Mouse (Mus musculus) adrenal gland, adult 8-10 months (tissue): ENCODE measurements around the gene Olfml1. TPM values are rescaled to one million over a fixed set of nuclear protein-coding genes. Genes with fewer than 3 reads are reported as not detected.

Source experiments
- DNase-seq: peaks from one replicate; pipeline ENCODE4 v3.0.0; 2022
- total RNA-seq, 4 experiments: library from RNA; stranded (reverse); gene quantifications; 2 replicates each; pipeline ENCODE4 v1.2.4; 2022

The Olfml1 gene
- total RNA-seq: 10 to 100 TPM in 2 of 4 experiments, 1 to 10 TPM in 2; 8.9 to 15.2 (median 10.5) TPM

DNA sequence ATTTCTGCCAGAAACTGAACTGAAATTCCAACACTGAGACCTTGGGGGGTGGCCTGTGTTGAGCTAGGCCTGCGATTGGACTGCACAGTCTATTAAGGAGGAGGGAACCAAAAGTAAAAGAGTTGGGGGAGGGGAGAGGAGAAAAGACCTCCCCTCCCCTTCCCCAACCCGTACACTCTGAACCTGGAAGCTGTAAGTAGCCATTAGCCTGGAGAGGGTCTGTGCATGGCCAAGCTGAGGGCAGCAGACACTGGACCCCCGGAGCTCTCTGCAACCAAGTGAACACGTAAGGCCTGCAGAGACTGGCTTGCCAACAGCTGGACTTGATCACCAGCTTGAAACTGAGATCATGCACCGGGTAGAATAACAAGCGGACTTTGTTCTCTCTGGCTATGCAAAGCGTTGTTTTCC, at the start of gene Olfml1:
Gene Olfml1, plus strand, starts transcription at position 186 of the 411 bp plus-strand sequence.
- DNase-seq: no peak

DNA sequence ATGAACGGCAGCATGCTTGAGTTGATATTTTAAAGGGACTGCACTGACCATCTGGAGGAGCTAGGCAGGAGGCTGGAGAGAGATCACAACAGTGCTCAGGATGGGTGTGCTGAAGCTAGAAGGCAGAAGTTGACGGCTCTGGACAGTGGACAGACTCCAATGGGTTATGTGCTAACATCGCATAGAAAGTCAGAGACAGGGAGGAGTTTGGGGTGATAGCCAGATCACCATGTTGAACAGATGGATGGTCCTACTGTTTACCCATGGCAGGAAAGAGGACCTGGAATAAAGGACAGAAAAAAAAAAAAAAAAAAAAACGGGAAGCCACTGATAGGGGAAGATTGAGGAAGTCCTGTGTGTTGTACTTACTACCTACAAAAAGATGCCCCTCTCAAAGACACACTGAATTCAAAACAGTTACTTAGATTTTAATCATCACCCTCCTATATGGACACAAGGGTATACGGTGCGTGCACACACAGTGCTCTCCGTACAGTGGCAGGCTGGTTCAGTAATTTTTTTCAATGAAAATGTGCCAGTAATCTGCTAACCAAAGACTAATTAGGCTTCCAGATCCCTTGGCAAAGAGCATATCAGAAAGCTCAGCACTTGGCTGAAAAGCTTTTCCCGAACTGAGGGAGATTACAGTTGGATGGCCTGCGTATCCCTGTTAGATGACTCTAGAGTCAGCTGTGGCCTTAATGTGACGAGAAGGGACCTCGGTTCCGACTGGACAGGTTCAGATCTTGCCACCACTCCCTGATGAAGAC, 47.8 kb upstream of the Olfml1 start:
- DNase-seq: no peak

DNA sequence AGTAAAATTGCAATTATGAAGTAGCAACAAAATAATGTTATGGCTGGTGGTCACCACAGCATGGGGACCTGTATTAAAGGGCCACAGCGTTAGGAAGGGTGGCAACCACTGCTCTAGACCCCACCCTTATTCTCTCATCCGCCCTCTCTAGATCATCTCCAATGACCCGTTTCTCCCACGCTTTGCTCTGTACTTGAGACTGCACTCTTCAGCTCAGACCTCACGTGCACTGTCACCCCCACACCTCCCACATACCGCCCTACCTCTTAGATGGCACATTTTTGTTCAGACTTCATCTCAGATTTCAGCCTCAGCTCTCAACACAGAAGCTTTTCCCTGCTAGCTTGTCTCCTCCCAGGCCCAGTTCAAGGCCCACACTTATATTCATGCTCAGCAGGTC, 45.8 kb upstream of the Olfml1 start:
- no peak for DNase-seq

DNA sequence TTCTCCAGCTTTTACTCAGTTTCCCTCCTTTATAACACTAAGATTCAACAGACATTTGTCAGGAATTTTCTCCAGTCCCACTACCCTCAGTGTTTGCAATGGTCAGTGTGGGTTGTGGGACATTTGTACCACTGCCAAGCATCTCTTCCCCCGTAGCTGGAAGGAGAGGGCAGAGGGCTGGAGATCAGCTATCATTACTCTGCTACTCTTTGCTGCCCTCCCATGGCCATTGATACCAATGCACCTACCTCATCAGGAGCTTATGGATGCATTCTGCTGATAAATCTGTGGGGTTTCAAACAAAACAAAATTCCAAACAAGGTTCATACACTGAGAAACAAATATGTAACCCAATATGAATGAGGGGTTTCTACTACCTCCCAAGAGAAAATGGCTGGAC, 40.9 kb upstream of the Olfml1 start:
- no peak for DNase-seq

DNA sequence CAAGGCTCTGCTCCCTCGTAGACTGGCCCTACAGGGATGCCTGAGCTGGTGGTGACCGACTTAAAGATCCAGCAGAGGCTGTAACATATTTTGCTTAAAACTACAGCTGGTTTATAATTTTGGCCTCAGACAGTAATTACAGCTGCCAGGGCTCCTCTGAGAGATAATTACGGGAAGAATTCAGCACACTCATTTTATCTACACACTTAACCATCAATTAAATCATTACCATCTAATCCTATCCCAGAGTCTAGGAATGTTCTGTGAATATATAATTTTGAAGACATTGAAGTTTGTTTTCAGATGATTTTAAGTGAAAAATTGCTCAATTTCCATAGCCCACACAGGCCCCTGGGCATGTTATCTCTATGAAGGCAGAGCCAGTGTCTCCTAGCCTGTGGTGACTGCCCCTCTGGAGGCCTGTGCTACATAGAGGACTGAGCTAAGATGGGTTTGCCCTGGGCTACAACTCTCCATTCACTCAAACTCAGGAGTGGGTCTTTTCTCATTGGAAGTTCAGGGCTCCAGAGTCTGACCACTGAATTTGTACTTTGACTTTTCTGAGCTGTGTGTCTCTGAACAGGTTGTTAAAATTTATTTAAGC, 39.0 kb upstream of the Olfml1 start:
- DNase-seq: no peak

DNA sequence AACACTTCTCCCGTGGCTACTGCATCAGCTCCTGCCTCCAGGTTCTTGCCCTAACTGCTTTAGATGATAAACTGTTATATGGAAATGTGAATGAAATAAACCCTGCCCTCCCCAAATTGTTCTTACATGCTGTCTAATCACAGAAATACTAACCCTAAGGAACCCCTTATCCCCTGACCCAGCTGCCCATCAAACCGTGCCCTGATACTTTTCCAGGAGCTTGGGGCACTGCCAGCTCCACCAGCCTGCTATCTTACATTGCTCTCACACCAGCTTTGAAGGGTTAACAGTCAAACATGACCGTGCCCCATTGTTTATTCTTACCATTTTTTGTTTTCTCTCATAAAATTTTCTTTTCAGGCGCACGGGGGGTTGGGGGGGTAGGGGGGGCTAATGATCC, 37.9 kb upstream of the Olfml1 start:
- DNase-seq: no peak

DNA sequence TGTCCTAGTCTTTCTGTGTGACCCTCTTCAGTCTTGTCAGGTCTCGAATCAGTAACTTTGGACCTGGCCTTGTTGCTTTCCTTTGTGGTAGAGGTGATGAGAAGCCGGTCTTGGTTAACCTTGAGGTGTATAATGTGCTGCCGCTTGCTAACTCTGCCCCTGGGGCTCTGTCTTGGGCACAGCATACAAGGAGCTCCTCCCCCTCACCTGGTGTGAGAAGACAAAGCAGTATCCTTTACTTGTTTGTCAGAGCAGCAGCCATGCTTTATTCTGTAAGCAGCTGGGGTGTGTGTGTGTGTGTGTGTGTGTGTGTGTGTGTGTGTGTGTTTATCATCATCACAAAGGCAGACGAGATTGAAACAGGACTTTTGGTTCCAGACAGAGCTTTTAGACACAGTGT, 31.9 kb upstream of the Olfml1 start:
- DNase-seq: no peak

DNA sequence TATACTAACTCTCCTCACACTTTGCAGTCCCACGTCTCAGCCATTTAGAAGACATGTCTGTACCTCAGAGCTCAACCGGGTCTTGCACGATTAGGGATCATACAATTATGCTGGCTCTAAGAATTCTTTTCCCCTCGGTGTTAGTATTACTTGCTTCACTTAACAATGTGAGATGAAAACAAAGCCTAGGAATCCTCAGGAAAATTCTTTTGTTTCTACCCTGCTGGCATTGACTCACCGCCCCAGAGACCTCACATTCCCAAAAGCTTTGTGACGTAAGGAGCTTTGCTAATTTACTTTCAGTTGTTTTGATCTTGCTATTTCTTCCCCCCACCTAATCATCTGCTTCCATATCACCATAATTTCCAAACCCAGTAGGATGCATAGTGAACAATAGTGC, 30.7 kb upstream of the Olfml1 start:
- no peak for DNase-seq

DNA sequence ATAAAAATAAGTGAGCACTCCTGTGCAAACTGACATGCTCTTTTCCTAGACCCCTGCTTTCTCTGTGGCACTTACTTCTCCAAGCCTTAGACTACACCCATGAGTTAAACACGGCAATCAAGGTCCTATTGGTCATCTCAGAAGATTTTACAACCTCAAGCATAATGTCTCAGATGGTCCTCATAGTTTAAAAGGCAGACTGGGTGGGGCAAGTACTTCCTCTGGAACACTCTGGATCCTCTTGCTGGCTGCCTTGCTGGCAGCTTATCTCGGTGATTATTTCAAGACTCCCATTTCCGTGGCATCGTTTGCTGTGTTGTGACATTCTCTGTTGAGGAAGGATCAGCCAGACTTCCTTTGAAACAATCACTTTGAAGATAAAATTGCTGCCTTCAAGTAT, 27.2 kb upstream of the Olfml1 start:
- no peak for DNase-seq

DNA sequence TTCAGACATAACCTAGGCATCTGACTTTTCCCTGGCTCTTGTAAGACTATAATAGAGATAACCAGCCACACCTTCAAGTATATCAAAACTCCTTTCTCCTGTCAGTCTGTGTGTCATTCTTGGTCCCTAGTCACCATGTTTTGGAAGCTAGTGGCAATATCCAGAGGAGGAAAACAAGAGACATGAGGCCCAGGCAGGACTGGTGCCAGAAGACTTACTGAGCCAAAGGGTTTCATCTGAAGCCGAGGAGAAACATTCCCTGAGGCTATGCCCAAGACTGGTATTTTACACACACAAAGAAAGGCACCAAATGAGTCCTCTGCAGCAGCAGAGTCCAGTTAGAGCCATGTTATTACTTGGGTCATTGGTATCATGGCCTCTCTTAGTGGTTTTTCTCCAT, 22.2 kb upstream of the Olfml1 start:
- DNase-seq: no peak

DNA sequence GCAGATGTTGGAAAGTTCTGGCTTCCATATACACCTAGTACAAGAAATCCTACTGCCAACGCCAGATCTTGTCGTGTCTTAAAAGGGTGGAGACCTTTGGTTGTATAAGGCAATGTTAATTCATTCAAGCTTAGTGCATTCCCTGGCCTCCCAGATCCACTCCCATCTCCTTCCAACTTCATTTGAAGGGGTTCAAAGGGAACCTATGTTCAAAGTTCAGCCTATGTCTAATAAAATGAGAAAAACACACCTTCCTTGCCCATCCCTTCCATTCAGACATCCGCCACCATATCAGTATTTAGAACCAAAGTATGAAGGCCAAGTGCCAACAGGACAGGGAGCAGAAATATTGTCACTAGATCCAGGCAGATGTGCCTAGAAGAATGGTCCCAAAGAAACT, 19.4 kb upstream of the Olfml1 start:
- no peak for DNase-seq

DNA sequence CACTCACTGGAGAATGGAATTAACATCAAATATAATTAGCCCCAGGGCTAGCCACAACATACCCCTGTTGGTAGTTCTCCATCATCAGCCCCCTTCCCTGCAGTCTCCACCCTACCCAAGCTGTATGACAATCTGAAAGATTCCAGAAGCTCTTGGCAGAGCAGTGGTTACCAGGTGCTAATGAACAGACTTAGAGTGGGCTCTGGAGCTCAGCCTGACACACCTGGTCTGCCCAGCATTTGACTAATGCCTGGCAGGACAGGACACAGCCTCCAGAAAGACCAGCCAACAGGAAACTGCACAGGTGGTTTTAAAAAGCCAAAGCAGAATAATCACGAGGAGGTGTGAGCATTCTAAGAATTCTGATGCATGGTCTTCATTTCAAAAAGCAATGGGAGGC, 13.8 kb upstream of the Olfml1 start:
- DNase-seq: no peak

DNA sequence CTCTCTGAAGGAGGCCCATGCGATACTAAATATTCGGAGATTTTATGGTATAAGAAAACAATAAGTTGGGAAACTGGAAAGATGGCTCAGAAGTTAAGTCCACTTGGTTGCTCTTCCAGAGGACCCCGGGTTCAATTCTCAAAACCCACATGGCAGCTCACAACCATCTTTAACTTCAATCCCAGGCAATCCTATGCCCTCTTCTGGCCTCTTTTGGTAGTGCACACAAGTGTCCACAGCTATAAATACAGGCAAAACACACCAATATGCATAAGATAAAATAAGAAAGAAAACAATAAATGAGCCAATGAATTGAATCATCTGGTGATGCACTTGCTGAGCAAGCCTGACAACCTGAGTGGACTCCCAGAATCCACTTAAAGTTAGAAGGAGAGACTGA, 11.3 kb upstream of the Olfml1 start:
- DNase-seq: no peak

DNA sequence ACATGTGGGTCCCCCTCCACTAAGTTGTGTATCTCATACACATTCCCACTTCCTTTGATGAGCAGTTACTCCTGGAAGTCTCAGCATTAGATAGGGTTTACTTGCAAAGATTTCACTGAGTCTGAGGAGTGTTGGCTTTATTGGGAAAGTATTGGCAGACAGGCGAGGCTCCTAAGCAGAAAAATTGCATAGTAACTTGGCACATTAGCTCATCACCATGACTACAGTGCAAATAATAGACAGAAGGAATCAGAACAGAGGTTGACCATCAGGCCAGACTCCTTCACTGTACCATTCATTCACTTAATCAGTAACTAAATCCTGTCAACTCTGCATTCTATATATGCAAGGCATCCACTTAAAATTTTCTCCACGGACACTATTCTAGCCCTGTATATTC, 6.6 kb upstream of the Olfml1 start:
- DNase-seq: no peak

DNA sequence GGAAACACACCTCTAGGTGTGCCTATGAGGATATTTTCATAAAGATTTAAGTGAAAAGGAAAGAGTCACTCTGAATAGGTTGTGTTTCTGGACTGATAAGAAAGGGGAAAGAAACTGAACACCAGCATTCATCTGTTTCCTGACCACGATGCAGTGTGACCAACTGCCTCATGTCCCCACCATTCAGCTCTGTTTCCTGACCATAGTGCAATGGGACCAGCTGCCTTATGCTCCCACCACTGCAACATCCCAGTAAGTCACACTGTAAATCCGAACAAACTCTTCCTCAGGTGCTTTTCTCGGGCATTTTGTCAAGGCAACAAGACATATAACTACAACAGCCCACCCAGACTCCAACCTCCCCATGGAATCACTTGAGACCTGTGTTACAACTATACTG, 5.7 kb upstream of the Olfml1 start:
- no peak for DNase-seq

DNA sequence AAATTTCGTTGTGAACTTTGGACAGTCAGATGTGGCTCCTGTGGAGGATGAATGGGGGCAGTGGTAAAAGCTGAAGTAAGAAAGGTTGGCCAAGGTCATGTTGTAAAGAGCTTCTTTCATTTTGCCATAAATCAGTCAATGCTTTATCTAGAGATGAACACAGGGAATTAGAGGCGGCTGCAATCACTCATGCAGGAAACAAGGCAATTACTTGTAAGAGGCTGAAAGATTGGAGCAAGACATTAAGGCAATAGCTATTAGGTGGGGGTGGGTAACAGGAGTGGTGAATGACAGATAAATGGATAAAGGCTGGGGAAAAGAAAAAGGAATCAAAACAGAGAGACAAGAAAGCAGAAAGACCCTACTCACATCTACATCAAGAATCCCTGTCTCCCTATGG, 3.5 kb upstream of the Olfml1 start:
- no peak for DNase-seq

DNA sequence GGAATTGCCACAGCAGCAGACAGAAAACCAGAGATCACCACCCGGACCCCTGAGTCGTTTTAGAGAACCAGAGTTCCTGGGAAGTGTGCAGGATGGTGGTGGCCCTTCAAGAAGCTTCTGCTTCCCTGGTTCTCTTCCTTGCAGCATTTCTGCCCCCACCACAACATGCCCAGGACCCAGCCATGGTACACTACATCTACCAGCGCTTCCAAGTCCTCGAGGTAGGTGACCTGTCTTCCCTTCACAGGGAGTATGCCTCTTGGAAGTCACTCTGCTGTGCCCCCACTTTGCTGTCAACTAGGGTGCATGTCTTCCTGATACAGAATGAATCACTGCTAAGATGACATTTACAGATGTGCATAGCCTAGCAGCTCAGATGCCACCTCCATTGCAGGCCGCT, 428 bp downstream of the Olfml1 start:
- DNase-seq: no peak

DNA sequence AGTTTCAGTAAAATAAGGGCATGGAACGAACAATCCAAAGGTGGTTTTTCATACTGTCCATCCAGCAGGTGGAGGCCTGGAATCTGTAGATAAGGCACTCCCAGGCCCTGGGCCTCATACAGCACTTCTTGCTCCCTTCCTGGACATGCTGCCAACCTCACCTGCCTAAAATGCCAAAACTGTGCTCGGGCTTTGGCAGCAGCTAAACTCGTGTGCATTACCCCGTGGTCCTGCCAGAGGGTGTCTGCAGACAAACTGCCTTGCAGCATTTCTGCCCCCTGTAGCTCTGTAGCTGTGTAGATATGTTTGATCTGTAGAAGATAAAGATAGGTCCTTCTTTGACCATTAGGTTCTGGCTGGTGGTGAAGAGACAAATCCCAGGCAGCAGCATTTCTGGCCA, 1.7 kb downstream of the Olfml1 start:
- no peak for DNase-seq

DNA sequence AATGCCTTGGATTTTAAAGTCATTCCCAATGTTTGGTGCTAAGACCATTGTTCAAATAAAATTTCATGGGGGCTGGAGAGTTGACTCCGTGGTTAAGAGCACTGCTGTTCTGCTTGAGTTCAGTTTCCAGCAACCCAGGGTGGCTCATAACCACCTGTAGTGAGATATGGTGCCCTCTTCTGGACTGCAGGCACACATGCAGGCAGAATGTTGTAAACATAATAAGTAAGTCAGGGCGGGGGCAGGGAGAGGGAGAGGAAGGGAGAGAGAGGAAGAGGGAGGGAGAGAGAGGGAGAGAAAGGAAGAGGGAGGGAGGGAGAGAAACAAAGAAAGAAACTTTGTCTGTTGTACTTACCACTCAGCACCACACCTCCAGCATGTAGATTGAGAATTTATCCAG, 6.6 kb downstream of the Olfml1 start:
- DNase-seq: no peak

DNA sequence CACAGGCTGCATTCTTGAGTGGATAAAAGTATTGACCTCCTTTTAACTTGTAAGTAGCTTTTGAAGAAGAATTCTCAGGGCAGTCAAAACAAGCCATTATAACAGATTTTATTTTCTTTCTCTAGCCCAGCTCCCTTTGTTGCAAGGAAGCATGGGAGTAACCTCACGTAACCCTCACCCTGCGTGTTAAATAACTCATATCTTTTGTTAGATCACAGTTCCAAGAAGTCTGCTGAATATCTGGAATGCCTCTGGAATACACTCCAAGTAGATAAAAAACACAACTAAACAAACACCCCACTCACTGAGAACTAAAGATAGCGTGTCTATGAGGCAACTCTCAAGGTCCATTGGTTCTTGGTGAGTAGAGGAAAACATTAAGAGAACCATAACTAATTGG, 7.0 kb downstream of the Olfml1 start:
- DNase-seq: no peak

DNA sequence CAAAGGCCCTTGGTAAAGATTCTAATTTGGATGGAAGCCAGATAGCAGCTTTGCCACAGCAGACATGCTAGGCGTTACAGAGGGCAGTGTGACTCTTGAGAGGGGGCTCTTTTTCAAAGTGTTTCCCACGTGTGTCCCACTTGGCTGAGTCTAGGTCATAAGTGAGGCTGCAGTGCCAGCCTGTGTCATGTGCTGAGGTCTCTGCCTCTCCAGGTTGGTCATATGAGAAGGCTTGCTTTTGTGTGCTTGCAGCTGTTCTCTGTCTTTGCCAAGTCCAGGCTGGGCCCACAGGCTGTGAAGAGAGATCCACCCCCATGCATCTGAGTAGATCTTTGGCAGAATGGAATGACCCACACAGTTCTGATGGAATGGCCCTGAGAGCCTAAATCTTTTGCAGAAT, 25.4 kb downstream of the Olfml1 start:
- DNase-seq: no peak

DNA sequence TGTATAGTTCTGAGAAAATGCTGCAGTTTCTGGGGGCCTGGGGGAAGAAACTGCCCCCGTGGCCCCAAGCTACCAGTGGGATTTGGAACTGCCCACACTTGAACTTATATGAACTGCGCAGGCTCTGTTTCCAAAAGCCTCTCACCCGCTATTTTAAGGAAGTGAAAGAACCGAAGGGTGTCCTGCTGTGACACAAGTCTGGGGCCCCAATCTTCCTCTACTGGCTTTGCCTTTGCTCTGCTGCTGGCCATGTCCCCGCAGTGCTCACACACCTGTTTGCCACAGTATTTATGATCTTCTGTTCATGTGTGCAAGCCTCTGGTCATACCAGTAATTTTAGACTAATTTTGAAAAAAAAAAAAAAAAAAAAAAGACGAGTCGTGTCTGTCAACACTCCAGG, 26.7 kb downstream of the Olfml1 start:
- no peak for DNase-seq

DNA sequence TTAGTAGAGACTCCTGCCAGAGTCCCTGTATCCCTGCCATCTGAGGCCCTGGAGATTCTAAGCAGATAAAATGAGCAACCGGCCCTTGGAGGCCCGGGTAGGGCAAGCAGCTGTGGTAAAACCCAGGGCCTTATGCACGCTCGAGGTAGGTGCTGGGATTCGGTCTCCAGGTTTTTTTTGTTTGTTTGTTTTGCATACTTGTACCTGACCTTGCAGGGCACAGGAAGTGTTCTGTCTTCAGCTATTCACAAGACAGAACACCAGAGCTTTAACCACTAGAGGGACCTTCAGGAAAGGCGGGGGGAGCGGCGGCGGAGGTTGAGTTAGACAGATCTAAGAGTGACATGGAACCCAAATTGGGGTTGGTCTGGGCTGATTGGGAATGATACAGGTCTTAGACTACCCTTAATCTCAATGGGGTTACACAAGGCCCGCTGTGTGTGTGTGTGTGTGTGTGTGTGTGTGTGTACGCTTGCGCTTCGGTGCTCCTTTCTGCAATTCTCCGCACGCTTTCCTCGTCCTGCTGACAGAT, 27.1 kb downstream of the Olfml1 start:
- DNase-seq: peak; percentile 32

DNA sequence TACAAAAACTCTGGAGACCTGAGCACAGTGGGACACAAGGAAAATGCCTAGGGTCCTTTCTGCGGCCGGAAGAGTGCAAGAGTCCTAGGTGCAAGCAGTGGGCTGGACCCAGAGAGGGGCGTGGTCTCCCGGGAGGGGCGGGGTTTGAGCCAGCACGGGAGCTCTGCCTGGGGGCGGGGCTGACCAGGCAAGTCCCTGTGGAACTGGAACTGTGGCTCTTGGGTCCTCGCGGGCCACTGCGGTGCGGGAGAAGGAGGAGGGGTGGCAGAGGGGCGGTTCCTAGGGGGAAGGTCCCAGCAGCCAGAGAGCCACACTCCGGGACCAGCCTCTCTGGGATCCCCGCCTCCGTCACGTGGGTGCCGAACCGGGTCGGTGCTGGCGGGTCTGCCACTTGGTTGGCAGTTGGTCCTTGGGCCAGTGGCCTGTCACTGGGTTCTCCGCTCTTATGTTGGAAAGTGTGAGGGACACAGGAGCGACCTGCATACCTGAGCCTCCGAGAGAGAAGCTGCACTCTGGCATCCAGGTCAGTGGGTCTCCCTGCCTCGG, 27.7 kb downstream of the Olfml1 start, which contains the start of gene Ppfibp2:
Gene Ppfibp2, plus strand, starts transcription at position 351 of the 546 bp plus-strand sequence.
- peak; percentile 96 for DNase-seq
